Mouse (Mus musculus): ENCODE measurements around the gene Cd300a. TPM values are rescaled to one million over a fixed set of nuclear protein-coding genes. Genes with fewer than 3 reads are reported as not detected.

The Cd300a gene
- polyA plus RNA-seq, 1 experiment: 0.88 TPM

DNA sequence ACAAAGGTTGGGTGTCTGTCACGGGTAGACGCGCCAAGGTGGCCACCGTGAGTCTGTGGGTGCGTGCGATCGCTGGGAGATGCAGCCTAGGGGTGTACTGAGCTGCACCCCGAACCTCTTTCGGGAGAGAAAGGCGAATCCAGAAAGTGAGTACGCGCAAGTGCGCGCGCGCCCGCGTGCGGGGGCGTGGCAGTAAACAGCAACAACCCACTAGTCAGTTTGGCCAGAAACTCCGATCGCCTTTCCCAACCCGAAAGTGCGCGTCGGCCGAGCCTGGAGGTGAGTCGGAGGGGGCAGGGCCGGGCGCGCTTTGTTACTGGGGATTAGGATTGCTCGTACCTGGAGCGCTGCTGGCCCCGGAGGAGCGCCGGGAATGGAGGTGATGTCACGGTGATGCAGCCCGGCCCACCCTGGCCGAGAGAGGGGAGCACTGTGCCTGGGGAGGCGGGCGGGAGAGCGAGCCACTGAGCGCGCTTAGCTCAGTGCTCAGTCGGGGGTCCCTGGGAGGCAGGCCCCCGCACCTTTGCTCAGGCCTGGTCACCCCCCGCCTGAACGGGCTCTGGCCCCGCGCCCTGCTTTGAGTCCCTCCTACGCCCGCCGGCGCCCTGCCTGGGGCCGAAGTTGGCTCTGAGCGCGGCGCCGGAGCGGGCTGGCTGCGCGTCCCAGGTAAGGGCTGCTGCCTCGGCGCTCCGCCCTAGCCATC, 38.1 kb upstream of the Cd300a start:
- TF ChIP-seq CTCF (IDR thresholded peaks at IDR 0.05; ENCODE audit: extremely low read depth, insufficient read depth, low read length): no peak
- Histone ChIP-seq H3K4me3 (ENCODE audit: insufficient read depth, low read length) (peak overlapping the region; percentile 48), H3K27ac (ENCODE audit: insufficient read depth, low read length) (no peak overlapping the region), H3K4me1 (ENCODE audit: control insufficient read depth, insufficient read depth, low read length) (no peaks in the 10 kb centered on the region)

DNA sequence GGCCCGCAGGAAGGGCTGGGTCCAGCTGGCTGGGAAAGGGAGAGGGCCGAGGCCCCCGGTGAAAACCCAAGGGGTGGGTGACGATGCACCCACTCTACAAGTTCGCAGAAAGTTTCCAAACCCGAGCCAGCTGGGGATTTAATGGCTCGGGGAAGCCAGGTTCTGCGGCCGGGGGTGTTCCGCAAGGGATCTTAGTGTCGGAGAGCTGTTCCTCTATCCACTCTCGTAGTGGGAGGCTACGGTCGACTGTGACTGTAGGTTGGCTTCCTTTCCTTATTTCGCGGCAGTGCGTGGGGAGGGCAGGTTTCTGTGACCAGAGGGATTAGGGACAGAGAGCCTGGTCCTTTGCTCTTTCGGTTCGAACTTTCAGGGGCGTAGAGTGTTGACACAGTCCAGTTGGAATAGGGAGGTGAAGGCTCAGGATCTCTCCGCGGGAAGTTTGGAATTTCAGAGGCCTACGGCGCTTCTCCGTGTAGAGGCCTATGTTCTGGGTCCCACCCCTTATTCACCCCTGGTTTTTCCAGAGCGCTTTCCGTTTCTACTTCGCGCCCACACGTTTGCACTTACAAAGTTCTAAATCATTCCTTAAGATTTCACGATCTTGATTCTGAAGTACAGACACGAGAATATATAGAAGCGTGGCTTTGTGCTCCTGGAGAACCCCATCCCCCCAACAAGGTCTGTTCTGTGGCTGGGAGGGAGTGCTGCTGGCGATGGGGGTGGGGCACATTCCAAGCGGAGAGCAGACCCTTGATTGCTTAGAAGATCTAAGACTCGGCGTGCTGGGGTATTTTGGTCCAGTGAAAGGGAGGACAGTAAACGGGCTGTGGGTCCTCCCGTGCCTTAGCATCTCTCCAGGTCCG, 37.3 kb upstream of the Cd300a start:
- Histone ChIP-seq H3K4me1 (ENCODE audit: control insufficient read depth, insufficient read depth, low read length) (no peaks in the 10 kb centered on the region), H3K4me3 (ENCODE audit: insufficient read depth, low read length) (peak overlapping the region; percentile 48), H3K27ac (ENCODE audit: insufficient read depth, low read length) (no peak overlapping the region)
- TF ChIP-seq CTCF (IDR thresholded peaks at IDR 0.05; ENCODE audit: extremely low read depth, insufficient read depth, low read length) (no peak), POLR2A (IDR thresholded peaks at IDR 0.05; ENCODE audit: extremely low read depth, insufficient read depth, low read length) (no peak)

DNA sequence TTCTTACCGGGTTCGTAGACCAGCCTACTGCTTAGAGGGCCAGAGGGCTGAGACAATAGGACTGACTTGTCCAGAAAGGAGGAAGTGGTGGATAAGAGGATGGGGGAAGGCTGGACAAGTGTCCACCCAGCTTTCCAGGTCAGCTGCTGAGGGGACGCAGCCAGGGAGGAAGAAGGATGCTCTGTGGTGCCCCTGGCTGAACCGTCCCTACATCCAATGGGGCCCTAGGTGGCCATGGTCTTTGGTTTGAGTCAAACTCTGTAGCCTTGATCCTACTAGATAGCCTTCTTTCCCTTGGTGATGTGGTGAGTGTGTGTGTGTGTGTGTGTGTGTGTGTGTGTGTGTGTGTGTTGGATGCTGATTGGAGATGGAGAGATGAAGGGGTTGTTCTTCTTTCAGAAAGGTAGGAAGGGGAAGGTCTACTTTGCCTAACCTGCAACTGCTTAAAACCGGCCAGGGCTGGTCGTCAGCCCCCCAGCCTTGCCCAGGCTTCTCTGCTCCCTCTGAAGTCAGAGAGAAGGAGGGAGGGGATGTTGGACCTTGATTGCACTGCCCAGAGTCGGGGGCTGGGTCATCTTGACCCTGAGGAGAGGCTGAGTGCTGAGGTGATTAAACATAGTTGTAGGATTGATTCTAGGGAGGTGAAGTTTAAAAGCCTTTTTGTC, 36.5 kb upstream of the Cd300a start:
- Histone ChIP-seq H3K4me3 (ENCODE audit: insufficient read depth, low read length) (0 out of 2 replicates have a peak overlapping the region, but pooled peaks have one; percentile 48), H3K4me1 (ENCODE audit: control insufficient read depth, insufficient read depth, low read length) (no peaks in the 10 kb centered on the region), H3K27ac (ENCODE audit: insufficient read depth, low read length) (no peak overlapping the region)
- TF ChIP-seq POLR2A (IDR thresholded peaks at IDR 0.05; ENCODE audit: extremely low read depth, insufficient read depth, low read length) (no peak), CTCF (IDR thresholded peaks at IDR 0.05; ENCODE audit: extremely low read depth, insufficient read depth, low read length) (no peak)

DNA sequence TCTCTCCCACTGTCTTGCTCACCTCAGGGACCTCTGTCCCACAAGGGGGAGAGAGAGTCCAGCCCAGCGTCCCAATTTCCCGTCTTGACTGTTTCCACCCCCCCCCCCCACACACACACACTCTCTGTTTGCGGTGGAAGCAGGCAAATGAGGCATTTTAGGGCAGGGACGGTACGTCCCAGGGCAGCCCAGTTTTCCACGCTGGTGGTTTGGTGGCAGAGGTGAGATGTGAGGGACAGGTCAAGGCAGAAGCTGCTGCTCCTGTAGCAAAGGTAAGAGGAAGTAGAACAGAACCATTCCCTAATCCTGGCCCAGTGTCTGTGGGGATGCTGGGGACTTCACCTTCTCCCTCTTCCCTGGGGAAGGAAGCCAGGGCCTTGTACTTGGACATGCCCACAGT, 35.3 kb upstream of the Cd300a start:
- no peak overlapping the region for H3K27ac ChIP-seq (ENCODE audit: insufficient read depth, low read length)
- no peak overlapping the region for H3K4me3 ChIP-seq (ENCODE audit: insufficient read depth, low read length)
- no peak for TF ChIP-seq POLR2A (IDR thresholded peaks at IDR 0.05; ENCODE audit: extremely low read depth, insufficient read depth, low read length)
- TF ChIP-seq CTCF (IDR thresholded peaks at IDR 0.05; ENCODE audit: extremely low read depth, insufficient read depth, low read length): no peak
- no peaks in the 10 kb centered on the region for H3K4me1 ChIP-seq (ENCODE audit: control insufficient read depth, insufficient read depth, low read length)

DNA sequence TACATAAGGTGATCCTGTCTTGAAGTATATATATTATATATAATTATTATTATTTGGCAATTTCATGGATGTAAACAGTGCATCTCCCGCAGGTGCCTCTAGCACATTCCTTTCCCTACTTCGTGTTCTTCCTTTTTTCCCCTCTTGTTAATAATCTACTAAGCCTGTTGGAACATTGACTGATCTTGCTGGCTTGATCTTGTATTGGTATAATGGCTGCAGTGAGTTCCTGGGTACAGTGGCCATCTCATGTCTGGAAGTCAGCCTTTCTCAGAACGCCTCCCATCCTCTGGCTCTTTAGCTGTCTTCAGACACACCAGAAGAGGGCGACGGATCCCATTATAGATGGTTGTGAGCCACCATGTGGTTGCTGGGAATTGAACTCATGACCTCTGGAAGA, 33.7 kb upstream of the Cd300a start:
- Histone ChIP-seq H3K4me3 (ENCODE audit: insufficient read depth, low read length) (no peak overlapping the region), H3K27ac (ENCODE audit: insufficient read depth, low read length) (no peak overlapping the region), H3K4me1 (ENCODE audit: control insufficient read depth, insufficient read depth, low read length) (no peaks in the 10 kb centered on the region)
- no peak for TF ChIP-seq CTCF (IDR thresholded peaks at IDR 0.05; ENCODE audit: extremely low read depth, insufficient read depth, low read length)
- no peak for TF ChIP-seq POLR2A (IDR thresholded peaks at IDR 0.05; ENCODE audit: extremely low read depth, insufficient read depth, low read length)

DNA sequence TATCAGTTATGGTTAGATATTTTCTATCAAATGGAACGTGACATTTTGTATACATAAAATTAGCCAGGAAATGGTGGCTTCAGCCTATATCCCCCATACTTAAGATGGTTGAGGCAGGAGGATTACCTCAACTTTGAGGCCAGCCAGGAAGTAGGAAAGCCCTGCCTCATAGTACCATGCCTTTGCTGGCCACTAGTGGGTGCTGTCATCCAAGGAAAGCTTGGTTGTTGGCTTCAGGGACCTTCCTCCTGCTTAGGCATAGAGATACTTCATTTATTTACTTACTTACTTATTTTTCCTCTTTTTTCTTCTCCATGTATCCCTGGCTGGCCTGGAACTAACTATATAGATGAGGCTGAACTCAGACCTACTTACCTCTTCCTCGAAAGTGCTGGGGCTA, 31.2 kb upstream of the Cd300a start:
- no peak overlapping the region for H3K4me3 ChIP-seq (ENCODE audit: insufficient read depth, low read length)
- 0 out of 2 replicates have a peak, but pooled peaks have one; percentile 15 for TF ChIP-seq CTCF (IDR thresholded peaks at IDR 0.05; ENCODE audit: extremely low read depth, insufficient read depth, low read length)
- TF ChIP-seq POLR2A (IDR thresholded peaks at IDR 0.05; ENCODE audit: extremely low read depth, insufficient read depth, low read length): no peak
- no peaks in the 10 kb centered on the region for H3K4me1 ChIP-seq (ENCODE audit: control insufficient read depth, insufficient read depth, low read length)
- no peak overlapping the region for H3K27ac ChIP-seq (ENCODE audit: insufficient read depth, low read length)

DNA sequence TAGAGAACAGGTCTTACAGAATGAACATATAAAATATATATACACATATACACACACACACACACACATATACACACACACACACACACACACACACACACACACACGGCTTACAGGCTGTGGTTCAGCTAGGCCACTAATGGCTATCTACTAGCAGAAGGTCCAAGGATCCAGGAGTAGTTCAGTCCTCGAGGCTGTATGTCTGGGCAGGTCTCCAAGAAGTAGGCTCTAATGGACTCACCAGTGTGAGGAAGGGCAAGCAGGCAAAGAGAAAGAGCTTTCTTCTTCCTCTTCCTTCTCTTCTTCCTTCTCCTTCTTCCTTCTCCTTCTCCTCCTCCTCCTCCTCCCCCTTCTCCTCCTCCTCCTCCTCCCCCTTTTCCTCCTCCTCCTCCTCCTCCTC, 28.8 kb upstream of the Cd300a start:
- TF ChIP-seq CTCF (IDR thresholded peaks at IDR 0.05; ENCODE audit: extremely low read depth, insufficient read depth, low read length): no peak
- TF ChIP-seq POLR2A (IDR thresholded peaks at IDR 0.05; ENCODE audit: extremely low read depth, insufficient read depth, low read length): no peak
- Histone ChIP-seq H3K4me3 (ENCODE audit: insufficient read depth, low read length) (no peak overlapping the region), H3K27ac (ENCODE audit: insufficient read depth, low read length) (no peak overlapping the region), H3K4me1 (ENCODE audit: control insufficient read depth, insufficient read depth, low read length) (no peaks in the 10 kb centered on the region)

DNA sequence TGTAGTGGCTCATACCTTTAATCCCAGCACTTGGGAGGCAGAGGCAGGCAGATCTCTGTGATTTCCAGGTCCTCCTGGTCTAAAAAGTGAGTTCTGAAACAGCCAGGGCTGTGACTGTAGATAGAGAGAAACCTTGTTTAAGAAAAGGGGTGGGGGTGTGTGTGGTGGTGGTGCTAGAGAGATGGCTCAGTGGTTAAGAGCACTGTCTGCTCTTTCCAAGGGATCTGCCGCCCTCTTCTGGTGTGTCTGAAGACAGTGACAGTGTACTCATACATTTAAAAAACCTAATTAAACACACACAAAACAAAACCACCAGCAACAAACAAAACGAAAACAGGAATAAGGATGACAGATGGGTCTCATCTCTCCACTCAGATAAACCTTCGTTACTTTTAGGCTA, 27.2 kb upstream of the Cd300a start:
- Histone ChIP-seq H3K4me3 (ENCODE audit: insufficient read depth, low read length) (no peak overlapping the region), H3K4me1 (ENCODE audit: control insufficient read depth, insufficient read depth, low read length) (no peaks in the 10 kb centered on the region), H3K27ac (ENCODE audit: insufficient read depth, low read length) (no peak overlapping the region)
- no peak for TF ChIP-seq CTCF (IDR thresholded peaks at IDR 0.05; ENCODE audit: extremely low read depth, insufficient read depth, low read length)
- no peak for TF ChIP-seq POLR2A (IDR thresholded peaks at IDR 0.05; ENCODE audit: extremely low read depth, insufficient read depth, low read length)

DNA sequence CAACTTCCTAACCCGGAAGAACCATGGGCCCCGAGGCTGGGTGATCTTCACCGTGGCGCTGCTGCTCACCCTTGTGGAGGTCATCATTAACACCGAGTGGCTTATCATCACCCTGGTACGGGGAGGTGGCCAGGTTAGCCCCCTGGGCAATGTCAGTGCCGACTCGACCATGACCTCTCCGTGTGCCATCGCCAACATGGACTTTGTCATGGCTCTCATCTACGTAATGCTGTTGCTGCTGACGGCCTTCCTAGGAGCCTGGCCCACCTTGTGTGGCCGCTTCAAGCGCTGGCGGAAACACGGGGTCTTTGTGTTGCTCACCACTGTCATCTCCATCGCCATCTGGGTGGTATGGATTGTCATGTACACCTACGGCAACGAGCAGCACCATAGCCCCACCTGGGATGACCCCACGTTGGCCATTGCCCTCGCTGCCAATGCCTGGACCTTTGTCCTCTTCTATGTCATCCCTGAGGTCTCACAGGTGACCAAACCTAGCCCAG, 25.9 kb upstream of the Cd300a start:
- Histone ChIP-seq H3K27ac (ENCODE audit: insufficient read depth, low read length) (no peak overlapping the region), H3K4me3 (ENCODE audit: insufficient read depth, low read length) (no peak overlapping the region), H3K4me1 (ENCODE audit: control insufficient read depth, insufficient read depth, low read length) (no peaks in the 10 kb centered on the region)
- no peak for TF ChIP-seq CTCF (IDR thresholded peaks at IDR 0.05; ENCODE audit: extremely low read depth, insufficient read depth, low read length)
- no peak for TF ChIP-seq POLR2A (IDR thresholded peaks at IDR 0.05; ENCODE audit: extremely low read depth, insufficient read depth, low read length)
